ENCODE assay signal across 17 mouse cellular contexts in the genomic region with DNA sequence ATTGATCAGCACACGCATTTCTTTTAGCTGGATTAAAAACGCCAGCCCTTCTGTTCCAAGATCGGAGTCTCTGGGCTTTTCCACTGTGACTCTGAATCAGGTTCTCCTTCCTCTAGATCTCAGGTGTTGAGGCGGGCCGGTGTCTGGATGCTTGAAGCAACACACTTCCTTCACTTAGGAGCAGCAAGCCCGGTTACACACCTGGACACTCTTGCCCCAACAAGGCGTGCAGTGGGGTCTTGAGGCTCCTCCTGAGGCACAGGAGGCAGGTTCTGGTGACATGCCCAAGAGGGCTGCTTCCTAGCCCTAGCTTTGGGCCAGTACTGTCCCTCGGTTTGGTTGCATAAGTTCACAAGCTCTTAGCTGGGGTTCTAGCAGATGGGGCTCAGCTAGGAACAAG.
"Had no signal": no experiment of that assay in that cellular context is flagged by ENCODE, and none has a peak within 500 bp of the region (broad histone marks: within the 10 kb centered on the region; RNA-seq: fewer than 3 reads in every experiment).

No protein-coding gene starts in this region.

- H3K9ac ChIP-seq: neural tube, embryonic 12.5 days; neural tube, embryonic 13.5 days; neural tube, embryonic 15.5 days; stomach, embryonic 15.5 days had no signal

- H3K9me3 ChIP-seq: neural tube, embryonic 12.5 days; neural tube, embryonic 13.5 days; neural tube, embryonic 15.5 days; stomach, embryonic 15.5 days had no signal

- H3K4me1 ChIP-seq: neural tube, embryonic 12.5 days; neural tube, embryonic 13.5 days; neural tube, embryonic 15.5 days; stomach, embryonic 15.5 days had no signal

- H3K4me3 ChIP-seq: neural tube, embryonic 12.5 days; neural tube, embryonic 13.5 days; neural tube, embryonic 15.5 days; stomach, embryonic 15.5 days had no signal

- H3K4me2 ChIP-seq: neural tube, embryonic 12.5 days; neural tube, embryonic 13.5 days; neural tube, embryonic 15.5 days; stomach, embryonic 15.5 days had no signal

- H3K27me3 ChIP-seq: neural tube, embryonic 12.5 days; neural tube, embryonic 13.5 days; neural tube, embryonic 15.5 days; stomach, embryonic 15.5 days had no signal

- DNase-seq: retina, postnatal 1 day; right cerebral cortex, adult 18-20 months; right cerebral cortex, postnatal 14 days; right cerebral cortex, postnatal 25 days; right cerebral cortex, postnatal 4 days; spleen, adult 18-20 months; thymus, adult 18-20 months; thymus, adult 2 months; thymus, postnatal 14 days; thymus, postnatal 25 days; thymus, postnatal 36 days; thymus, postnatal 4 days had no signal

- H3K27ac ChIP-seq: neural tube, embryonic 12.5 days; neural tube, embryonic 13.5 days; neural tube, embryonic 15.5 days; stomach, embryonic 15.5 days; stomach, postnatal 0 days had no signal
